Mouse (Mus musculus) midbrain, embryonic 10.5 days (tissue): ENCODE measurements at regions not wholly inside any gene's neighbourhood (a gene's known extent, or its start where the extent isn't known, plus 50 kb on each side); places are given as distances from the start of the nearest gene placed in this dataset.
A peak's percentile ranks its signal among the peaks of the same experiment; 100 is the strongest.

ENCODE experiments used
- DNase-seq: peaks from one replicate; pipeline ENCODE4 v3.0.0-alpha.2; 2017; ENCODE audit warnings: low spot score
- H3K27ac ChIP-seq: fragments of 300-500 bp; sonication (generic); replicated peaks from 2 replicates; pipeline ENCODE4 v1.5.1; 2016; ENCODE audit warnings: mild to moderate bottlenecking
- H3K27me3 ChIP-seq: fragments of 300-500 bp; sonication (generic); 2 replicates; pipeline ENCODE4 v1.6.1; 2016; ENCODE audit warnings: low read depth, mild to moderate bottlenecking; ENCODE audit not compliant: poor library complexity, severe bottlenecking
- H3K36me3 ChIP-seq: fragments of 300-500 bp; sonication (generic); 2 replicates; pipeline ENCODE4 v1.6.1; 2016; ENCODE audit warnings: mild to moderate bottlenecking, moderate library complexity
- H3K4me1 ChIP-seq: fragments of 300-500 bp; sonication (generic); 2 replicates; pipeline ENCODE4 v1.6.1; 2016
- H3K4me3 ChIP-seq: fragments of 300-500 bp; sonication (generic); 2 replicates; pipeline ENCODE4 v1.5.1; 2016; ENCODE audit warnings: mild to moderate bottlenecking, moderate library complexity
- H3K9me3 ChIP-seq: fragments of 300-500 bp; sonication (generic); replicated peaks from 2 replicates; pipeline ENCODE4 v1.6.1; 2016; ENCODE audit warnings: mild to moderate bottlenecking
- WGBS: fragments of 180-500 bp; shearing (Covaris S2); methylation state at CpG from one replicate; pipeline ENCODE4 v1.1.7; 2016; 5-methylcytosine and 5-hydroxymethylcytosine counted together

- 92% methylated on average over 11 of the region's 11 CpGs for WGBS
- H3K4me3 ChIP-seq = no peak overlapping the region
- H3K9me3 ChIP-seq = no peaks in the 10 kb centered on the region
- H3K36me3 ChIP-seq = no peaks in the 10 kb centered on the region
- H3K4me1 ChIP-seq = no peaks in the 10 kb centered on the region
- no peaks in the 10 kb centered on the region for H3K27me3 ChIP-seq
- no peak overlapping the region for H3K27ac ChIP-seq
- DNase-seq = no peak
Observed at GRCm38 (mm10) chr13:38798514-38798913, 139.7 kb upstream of the Eef1e1 start.

DNA sequence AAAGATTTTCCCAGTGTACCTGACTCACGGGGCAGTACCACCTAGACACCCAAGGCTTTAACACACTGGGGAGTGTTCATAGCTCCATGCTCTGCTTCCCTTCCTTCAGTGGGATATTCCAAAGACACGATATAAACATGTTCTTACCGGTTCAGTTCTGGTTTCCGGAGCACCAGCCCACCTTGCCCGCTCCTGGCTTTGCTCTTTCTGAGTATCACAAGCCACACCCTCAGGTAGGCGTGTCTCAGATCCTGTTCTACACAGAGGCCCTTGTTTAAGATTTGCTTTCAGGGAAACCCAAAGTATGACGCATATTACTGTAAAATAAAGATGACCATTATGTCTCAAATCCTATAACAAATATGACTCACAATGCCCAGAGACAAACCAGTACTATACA, 134.6 kb upstream of the Eef1e1 start:
- Histone ChIP-seq H3K27ac (no peak overlapping the region), H3K4me3 (no peak overlapping the region), H3K36me3 (no peaks in the 10 kb centered on the region), H3K9me3 (no peaks in the 10 kb centered on the region), H3K4me1 (no peaks in the 10 kb centered on the region), H3K27me3 (no peaks in the 10 kb centered on the region)
- WGBS = 49% methylated on average over 7 of the region's 7 CpGs
- no peak for DNase-seq

DNA sequence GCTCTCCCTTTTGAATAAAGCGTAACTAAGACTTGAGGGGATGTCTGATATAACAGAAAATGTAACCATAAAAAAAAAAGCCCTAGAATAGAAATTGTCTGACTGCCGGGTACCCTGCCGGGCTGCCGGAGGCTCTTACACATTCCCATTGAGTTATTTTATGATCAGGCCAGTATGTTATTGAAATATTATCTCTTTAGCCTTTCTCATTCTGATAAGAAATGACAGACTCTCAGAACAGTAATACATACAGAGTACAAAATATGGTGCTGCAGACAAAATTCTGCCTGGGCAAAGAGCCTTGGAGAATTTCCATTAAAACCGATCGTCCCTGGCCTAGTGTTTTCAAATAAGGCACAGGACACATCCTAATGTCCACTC, 121.8 kb upstream of the Eef1e1 start:
- Histone ChIP-seq H3K4me3 (no peak overlapping the region), H3K27me3 (no peaks in the 10 kb centered on the region), H3K36me3 (no peaks in the 10 kb centered on the region), H3K27ac (no peak overlapping the region), H3K9me3 (no peaks in the 10 kb centered on the region), H3K4me1 (peaks cover 29% of the 10 kb centered on the region)
- WGBS = 82% methylated on average over 6 of the region's 6 CpGs
- no peak for DNase-seq

- 54% methylated on average over 14 of the region's 14 CpGs for WGBS
- Histone ChIP-seq H3K27me3 (no peaks in the 10 kb centered on the region), H3K9me3 (no peaks in the 10 kb centered on the region), H3K4me3 (no peak overlapping the region), H3K4me1 (peaks cover 29% of the 10 kb centered on the region), H3K36me3 (no peaks in the 10 kb centered on the region), H3K27ac (no peak overlapping the region)
- peak; percentile 25 for DNase-seq
Observed at GRCm38 (mm10) chr13:38779984-38780629, 121.2 kb upstream of the Eef1e1 start.

- no peak for DNase-seq
- H3K4me1 ChIP-seq = peaks cover 29% of the 10 kb centered on the region
- no peaks in the 10 kb centered on the region for H3K27me3 ChIP-seq
- 92% methylated on average over 3 of the region's 3 CpGs for WGBS
- H3K4me3 ChIP-seq = no peak overlapping the region
- no peaks in the 10 kb centered on the region for H3K36me3 ChIP-seq
- no peak overlapping the region for H3K27ac ChIP-seq
- no peaks in the 10 kb centered on the region for H3K9me3 ChIP-seq
Observed at GRCm38 (mm10) chr13:38776546-38776945, 117.7 kb upstream of the Eef1e1 start.

DNA sequence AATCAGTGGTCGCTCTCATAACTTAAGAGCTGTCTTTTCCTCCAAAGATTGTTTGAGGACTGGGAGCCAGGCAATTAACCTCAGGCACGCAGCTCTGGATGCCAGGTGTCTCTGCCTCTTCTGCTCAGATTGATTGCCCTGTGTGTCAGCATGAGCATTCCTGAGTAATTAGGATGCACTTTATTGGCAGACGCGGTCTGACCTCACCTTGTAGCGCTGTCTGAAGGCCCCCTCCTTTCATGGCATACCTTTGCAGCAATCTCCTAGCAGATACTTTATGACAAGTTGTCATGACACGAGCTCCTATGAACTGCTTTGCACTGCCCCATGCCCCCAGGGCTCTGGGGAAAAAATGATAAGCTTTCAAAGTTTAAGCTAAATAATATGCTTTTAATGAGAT, 114.1 kb upstream of the Eef1e1 start:
- no peak for DNase-seq
- Histone ChIP-seq H3K27me3 (no peaks in the 10 kb centered on the region), H3K9me3 (no peaks in the 10 kb centered on the region), H3K4me3 (no peak overlapping the region), H3K4me1 (peaks cover 5% of the 10 kb centered on the region; the same call in 1 of the 2 replicates), H3K27ac (no peak overlapping the region), H3K36me3 (no peaks in the 10 kb centered on the region)
- WGBS = 89% methylated on average over 6 of the region's 6 CpGs

GRCm38 (mm10) chr13:38766133-38766532, 107.3 kb upstream of the Eef1e1 start:
- WGBS = 44% methylated on average over 4 of the region's 4 CpGs
- H3K4me1 ChIP-seq = no peaks in the 10 kb centered on the region
- no peak overlapping the region for H3K4me3 ChIP-seq
- no peak for DNase-seq
- no peaks in the 10 kb centered on the region for H3K36me3 ChIP-seq
- H3K27me3 ChIP-seq = no peaks in the 10 kb centered on the region
- no peak overlapping the region for H3K27ac ChIP-seq
- no peaks in the 10 kb centered on the region for H3K9me3 ChIP-seq

GRCm38 (mm10) chr13:38760261-38760660, 101.4 kb upstream of the Eef1e1 start:
- 93% methylated on average over 3 of the region's 3 CpGs for WGBS
- DNase-seq = no peak

DNA sequence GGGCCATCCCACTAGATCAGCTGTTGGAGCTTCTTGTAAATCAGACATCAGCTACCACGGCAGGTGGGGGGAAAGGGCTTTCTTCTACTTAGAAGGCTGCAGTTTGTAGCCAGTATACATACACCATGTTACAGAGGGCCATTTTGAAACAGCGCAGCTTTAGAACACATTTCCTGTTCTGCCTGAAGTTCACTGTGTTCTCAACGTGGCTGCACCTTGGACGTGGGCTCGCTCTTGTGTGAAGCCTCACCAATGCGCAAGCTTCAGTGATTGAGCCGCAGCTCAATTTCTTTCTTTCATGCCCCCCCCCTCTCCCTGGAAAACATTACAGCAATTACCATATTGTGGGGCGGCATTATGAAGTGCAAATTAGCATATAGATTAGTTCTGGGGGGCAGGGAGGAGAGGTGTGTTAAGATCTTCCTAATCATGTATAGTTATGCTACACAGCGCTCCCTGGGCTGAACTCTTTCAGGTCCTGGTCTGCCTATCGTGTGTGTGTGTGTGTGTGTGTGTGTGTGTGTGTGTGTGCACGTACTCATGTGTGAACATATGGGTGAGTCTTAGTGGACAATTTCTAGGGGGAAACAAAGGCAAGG, 97.9 kb upstream of the Eef1e1 start:
- Histone ChIP-seq H3K27ac (no peak overlapping the region), H3K4me1 (no peaks in the 10 kb centered on the region), H3K27me3 (no peaks in the 10 kb centered on the region), H3K4me3 (no peak overlapping the region), H3K36me3 (no peaks in the 10 kb centered on the region), H3K9me3 (peaks cover 4% of the 10 kb centered on the region; the same call in 1 of the 2 replicates)
- WGBS = 86% methylated on average over 11 of the region's 11 CpGs
- no peak for DNase-seq

More at GRCm38 (mm10) chr13:38760261-38760660, 101.4 kb upstream of the Eef1e1 start:
- H3K27ac ChIP-seq = no peak overlapping the region
- H3K9me3 ChIP-seq = no peaks in the 10 kb centered on the region
- no peaks in the 10 kb centered on the region for H3K27me3 ChIP-seq
- H3K36me3 ChIP-seq = no peaks in the 10 kb centered on the region
- no peaks in the 10 kb centered on the region for H3K4me1 ChIP-seq
- no peak overlapping the region for H3K4me3 ChIP-seq

GRCm38 (mm10) chr13:38753722-38754121, 94.9 kb upstream of the Eef1e1 start:
- no peaks in the 10 kb centered on the region for H3K27me3 ChIP-seq
- WGBS = 84% methylated on average over 4 of the region's 4 CpGs
- H3K4me1 ChIP-seq = no peaks in the 10 kb centered on the region
- peaks cover 6% of the 10 kb centered on the region; the same call in 1 of the 2 replicates for H3K9me3 ChIP-seq
- no peak overlapping the region for H3K27ac ChIP-seq
- DNase-seq = no peak
- H3K36me3 ChIP-seq = no peaks in the 10 kb centered on the region
- no peak overlapping the region for H3K4me3 ChIP-seq

GRCm38 (mm10) chr13:38751876-38752275, 93.0 kb upstream of the Eef1e1 start:
- no peak for DNase-seq
- Histone ChIP-seq H3K4me1 (no peaks in the 10 kb centered on the region), H3K36me3 (no peaks in the 10 kb centered on the region), H3K4me3 (no peak overlapping the region), H3K9me3 (peaks cover 6% of the 10 kb centered on the region; the same call in 1 of the 2 replicates), H3K27ac (no peak overlapping the region), H3K27me3 (no peaks in the 10 kb centered on the region)
- WGBS = 73% methylated on average over 1 of the region's 1 CpGs

GRCm38 (mm10) chr13:38740066-38740465, 81.2 kb upstream of the Eef1e1 start:
- no peak overlapping the region for H3K4me3 ChIP-seq
- no peaks in the 10 kb centered on the region for H3K36me3 ChIP-seq
- H3K27ac ChIP-seq = no peak overlapping the region
- no peak for DNase-seq
- 94% methylated on average over 8 of the region's 8 CpGs for WGBS
- no peaks in the 10 kb centered on the region for H3K27me3 ChIP-seq
- H3K4me1 ChIP-seq = no peaks in the 10 kb centered on the region
- H3K9me3 ChIP-seq = no peaks in the 10 kb centered on the region

GRCm38 (mm10) chr13:38736361-38737035, 77.6 kb upstream of the Eef1e1 start:
- no peak overlapping the region for H3K4me3 ChIP-seq
- no peak for DNase-seq
- H3K9me3 ChIP-seq = no peaks in the 10 kb centered on the region
- 95% methylated on average over 4 of the region's 4 CpGs for WGBS
- H3K27me3 ChIP-seq = no peaks in the 10 kb centered on the region
- no peaks in the 10 kb centered on the region for H3K4me1 ChIP-seq
- H3K27ac ChIP-seq = no peak overlapping the region
- no peaks in the 10 kb centered on the region for H3K36me3 ChIP-seq
